Mouse (Mus musculus): Measurements from ENCODE around the gene Mea1.

The Mea1 gene

GRCm38 (mm10) chr17:46667712-46668111 lies 10.9 kb upstream of the Mea1 start:
- DNase-seq (ENCODE audit: low read depth in 1 of 2, low spot score in 2 of 2), result no peak

- no peak for DNase-seq (ENCODE audit: low read depth in 1 of 2, low spot score in 2 of 2)
These were observed 8.7 kb upstream of the Mea1 start for GRCm38 (mm10) chr17:46669911-46670310.

GRCm38 (mm10) chr17:46673850-46674529 lies 4.6 kb upstream of the Mea1 start, which contains the start of gene Rrp36:
Gene Rrp36 (minus strand): TSS chr17:46674352.
- DNase-seq (ENCODE audit: low read depth in 1 of 2, low spot score in 2 of 2), result peak; percentile 72 to 79

GRCm38 (mm10) chr17:46674530-46675283 lies 3.9 kb upstream of the Mea1 start:
- DNase-seq (ENCODE audit: low read depth in 1 of 2, low spot score in 2 of 2), result no peak

- no peak for DNase-seq (ENCODE audit: low read depth in 1 of 2, low spot score in 2 of 2)
These were observed 318 bp downstream of the Mea1 start for GRCm38 (mm10) chr17:46678911-46679310.

- peak in 1 of 2 experiments; percentile 15 for DNase-seq (ENCODE audit: low read depth in 1 of 2, low spot score in 2 of 2)
These were observed 1.5 kb downstream of the Mea1 start for GRCm38 (mm10) chr17:46679843-46680759.

- DNase-seq (ENCODE audit: low read depth in 1 of 2, low spot score in 2 of 2), result peak; percentile 90 to 92
These were observed 2.3 kb downstream of the Mea1 start, which contains the start of gene Klhdc3 for GRCm38 (mm10) chr17:46680760-46681373. Gene Klhdc3 (minus strand): TSS chr17:46680914.

- no peak for DNase-seq (ENCODE audit: low read depth in 1 of 2, low spot score in 2 of 2)
These were observed 3.0 kb downstream of the Mea1 start for GRCm38 (mm10) chr17:46681466-46682118.

GRCm38 (mm10) chr17:46682654-46683389 lies 4.2 kb downstream of the Mea1 start:
- no peak for DNase-seq (ENCODE audit: low read depth in 1 of 2, low spot score in 2 of 2)

- no peak for DNase-seq (ENCODE audit: low read depth in 1 of 2, low spot score in 2 of 2)
These were observed 7.3 kb downstream of the Mea1 start for GRCm38 (mm10) chr17:46685913-46686312.

- DNase-seq (ENCODE audit: low read depth in 1 of 2, low spot score in 2 of 2), result no peak
These were observed 12.1 kb downstream of the Mea1 start for GRCm38 (mm10) chr17:46690665-46691064.

GRCm38 (mm10) chr17:46691390-46691789 lies 12.8 kb downstream of the Mea1 start:
- no peak for DNase-seq (ENCODE audit: low read depth in 1 of 2, low spot score in 2 of 2)

GRCm38 (mm10) chr17:46694517-46695063 lies 16.0 kb downstream of the Mea1 start:
- DNase-seq (ENCODE audit: low read depth in 1 of 2, low spot score in 2 of 2), result no peak

GRCm38 (mm10) chr17:46698515-46698914 lies 19.9 kb downstream of the Mea1 start:
- DNase-seq (ENCODE audit: low read depth in 1 of 2, low spot score in 2 of 2), result no peak

- no peak for DNase-seq (ENCODE audit: low read depth in 1 of 2, low spot score in 2 of 2)
These were observed 20.7 kb downstream of the Mea1 start for GRCm38 (mm10) chr17:46699245-46699644.

GRCm38 (mm10) chr17:46699912-46700311 lies 21.3 kb downstream of the Mea1 start:
- no peak for DNase-seq (ENCODE audit: low read depth in 1 of 2, low spot score in 2 of 2)

GRCm38 (mm10) chr17:46701489-46701888 lies 22.9 kb downstream of the Mea1 start:
- DNase-seq (ENCODE audit: low read depth in 1 of 2, low spot score in 2 of 2), result no peak

- no peak for DNase-seq (ENCODE audit: low read depth in 1 of 2, low spot score in 2 of 2)
These were observed 23.5 kb downstream of the Mea1 start for GRCm38 (mm10) chr17:46702100-46702499.

- no peak for DNase-seq (ENCODE audit: low read depth in 1 of 2, low spot score in 2 of 2)
These were observed 23.9 kb downstream of the Mea1 start for GRCm38 (mm10) chr17:46702506-46702905.

All from monocyte, adult 2 months (primary cell).